Mouse (Mus musculus) spleen, postnatal 0 days (tissue): Measurements from ENCODE around the gene Il3. TPM values are rescaled to one million over a fixed set of nuclear protein-coding genes. Genes with fewer than 3 reads are reported as not detected.

ENCODE experiments used
- polyA plus RNA-seq: library from polyadenylated mRNA; unstranded; fragments of >200 nt; fragmentation: Nextera tagmentation; extraction: Ambion mirVana; gene quantifications from 2 replicates; pipeline ENCODE4 v1.2.1, GENCODE M21; 2015

Gene Il3
- not detected in 2 replicates for polyA plus RNA-seq

DNA sequence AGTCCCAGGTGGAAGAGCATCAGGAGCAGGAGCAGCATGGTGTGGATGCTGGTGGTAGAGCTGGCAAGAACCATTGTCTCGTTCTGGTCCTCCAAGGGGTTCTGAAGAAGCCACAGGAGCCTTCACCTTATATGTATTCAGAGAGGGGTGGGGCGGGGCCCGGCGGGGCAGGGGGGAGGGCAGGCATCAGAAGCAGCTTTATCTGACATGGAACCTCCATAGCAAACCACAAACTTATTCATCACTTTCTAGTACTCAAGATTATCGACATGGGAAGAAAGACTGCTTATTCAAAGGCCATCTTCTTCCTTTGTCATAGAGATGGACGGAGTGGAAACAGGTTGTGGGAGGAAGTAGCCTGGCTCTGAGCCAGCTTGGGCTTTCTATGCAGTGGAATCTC, at the start of gene Il3:
Gene Il3, minus strand, starts transcription at position 101 of the 400 bp plus-strand sequence.

DNA sequence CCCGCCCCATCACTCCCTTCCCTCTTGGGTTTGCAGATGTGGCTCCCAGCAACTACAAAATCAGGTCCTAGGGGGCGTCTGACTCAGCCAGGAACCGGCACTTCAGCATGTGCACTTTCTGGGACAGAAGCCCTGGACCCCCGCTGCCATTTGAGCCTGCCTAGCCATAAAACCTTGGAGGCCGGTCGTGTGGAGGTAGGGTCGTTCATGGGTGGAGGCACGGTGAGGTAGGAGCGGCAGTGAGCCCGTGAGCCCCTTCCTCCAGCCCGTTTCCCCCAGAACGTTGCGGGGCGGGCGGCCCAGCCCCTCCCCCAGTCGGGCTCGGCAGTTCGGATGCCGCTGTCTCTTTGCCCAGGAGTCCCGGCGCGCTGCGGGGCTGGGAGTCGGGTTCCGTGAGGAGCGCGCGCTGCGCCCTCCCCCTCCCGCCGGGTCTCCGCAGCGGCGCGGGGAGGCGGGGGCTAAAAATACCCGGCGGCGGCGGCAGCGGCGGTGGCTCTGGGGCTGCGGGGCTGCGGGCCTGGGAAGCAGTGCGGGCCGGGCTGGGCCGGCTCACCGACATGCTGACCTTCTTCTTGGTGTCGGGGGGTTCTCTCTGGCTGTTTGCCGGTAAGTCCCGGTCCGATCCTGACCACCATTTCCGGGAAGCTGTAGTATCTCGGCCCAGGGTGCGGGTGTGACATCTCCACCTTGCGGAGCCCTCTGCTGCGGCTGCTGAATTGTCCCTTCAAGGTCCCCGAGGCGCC, 36.8 kb upstream of the Il3 start, which contains the start of gene Acsl6:
Gene Acsl6, plus strand, starts transcription at position 71 of the 743 bp plus-strand sequence.

DNA sequence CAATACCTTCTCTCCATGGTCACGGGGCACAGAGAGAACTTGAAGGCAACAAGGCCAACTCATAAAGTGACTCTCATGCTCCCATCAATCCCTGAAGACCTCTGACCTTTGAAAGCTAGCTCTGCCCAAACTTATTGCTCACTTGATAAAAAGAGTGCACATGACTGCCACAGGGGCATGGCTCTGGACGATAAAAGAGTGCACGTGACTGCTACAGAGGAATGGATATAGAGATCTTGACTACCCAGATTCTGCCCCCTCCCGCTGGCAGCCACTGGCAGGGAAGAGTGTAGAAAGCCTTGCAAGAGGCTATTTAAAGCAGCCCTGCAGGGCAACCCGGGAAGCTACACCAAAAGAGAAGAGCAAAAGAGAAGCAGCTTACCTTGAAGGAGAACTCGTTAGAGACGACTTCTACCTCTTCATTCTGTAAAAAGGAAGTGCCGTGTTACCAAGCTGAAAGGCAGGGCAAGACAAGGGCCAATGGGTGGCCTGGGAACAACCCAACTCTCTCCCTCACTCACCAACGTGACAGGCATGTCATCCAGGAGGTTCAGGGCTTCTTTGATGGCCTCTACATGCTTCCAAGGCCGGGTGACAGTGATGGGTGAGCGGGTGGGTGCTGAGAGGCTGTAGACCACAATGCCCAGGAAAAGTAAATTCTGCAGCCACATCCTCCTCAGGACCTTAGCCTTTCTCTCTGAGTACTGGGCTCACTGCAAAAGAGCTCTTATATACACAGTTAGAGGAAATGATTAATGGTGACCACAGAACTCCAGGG, 17.9 kb downstream of the Il3 start, which contains the start of gene Csf2:
Gene Csf2, minus strand, starts transcription at position 728 of the 778 bp plus-strand sequence.

Other genes with a start within 250 kb of the Il3 start
- 34.4 and 39.1 TPM in 2 replicates for gene Slc22a4, start 239.2 kb downstream of the Il3 start, polyA plus RNA-seq
- 9.8 and 13.1 TPM in 2 replicates for gene Pdlim4, start 198.3 kb downstream of the Il3 start, polyA plus RNA-seq
- 3.6 and 4.8 TPM in 2 replicates for gene P4ha2, start 167.2 kb downstream of the Il3 start, polyA plus RNA-seq
- gene Csf2, start 17.6 kb downstream of the Il3 start, polyA plus RNA-seq: 0.16 and 0.22 TPM in 2 replicates
- gene Acsl6, start 36.5 kb upstream of the Il3 start, polyA plus RNA-seq: 4.7 and 5.2 TPM in 2 replicates
- not detected in 2 replicates for gene Meikin, start 103.4 kb upstream of the Il3 start, polyA plus RNA-seq
- gene Fnip1, start 170.9 kb upstream of the Il3 start, polyA plus RNA-seq: 5.5 and 6.1 TPM in 2 replicates